ENCODE assay signal across 24 mouse cellular contexts in the genomic region with DNA sequence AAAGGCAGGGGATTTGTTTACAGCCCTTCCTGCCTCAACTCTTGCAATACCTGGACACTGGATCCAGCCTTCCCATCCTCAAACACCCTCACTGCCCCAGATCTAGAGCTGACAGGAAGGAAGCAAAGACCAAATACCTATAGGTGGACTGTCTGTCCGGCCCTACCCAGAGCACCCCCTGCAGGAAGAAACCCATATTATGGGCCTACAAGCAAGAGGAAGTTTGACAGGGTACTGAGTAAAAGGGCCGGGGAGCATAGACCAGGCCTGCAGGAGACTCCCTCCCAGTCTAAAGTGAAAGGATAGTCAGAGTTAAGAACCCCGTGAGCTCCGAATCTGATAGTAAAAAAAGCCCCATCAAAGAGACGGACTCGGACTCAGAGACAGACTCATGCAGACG. TPM values are rescaled to one million over a fixed set of nuclear protein-coding genes. Genes with fewer than 3 reads are reported as not detected.
DNase-seq lines count a peak whose midpoint lies in the region; ATAC-seq and TF ChIP-seq lines count a peak whose summit lies in the region.
"Had no signal": no experiment of that assay in that cellular context is flagged by ENCODE, and none has a peak within 500 bp of the region (broad histone marks: within the 10 kb centered on the region; RNA-seq: fewer than 3 reads in every experiment).

No protein-coding gene starts in this region.

- peak; percentile 54 for ATAC-seq in granulocyte monocyte progenitor cell, adult 5-6 weeks (replicated peaks; ENCODE audit: poor library complexity, severe bottlenecking)
- ATAC-seq in activated CD4-positive, CD25-positive, alpha-beta regulatory T cell, adult 4 months, result no peak
- no peak for ATAC-seq in forebrain, embryonic 15.5 days (replicated peaks)
- ATAC-seq: CD4-positive, CD25-positive, alpha-beta regulatory T cell, adult 4 months; forebrain, embryonic 16.5 days had no signal

- no peak overlapping the region for H3K27ac ChIP-seq in layer of hippocampus, adult 2 months
- H3K27ac ChIP-seq in forebrain, embryonic 15.5 days (replicated peaks), result no peak overlapping the region
- H3K27ac ChIP-seq: limb, embryonic 15.5 days; midbrain, embryonic 12.5 days had no signal

- H3K9ac ChIP-seq in forebrain, embryonic 15.5 days (replicated peaks), result no peak overlapping the region
- H3K9ac ChIP-seq: heart, embryonic 12.5 days; limb, embryonic 15.5 days; midbrain, embryonic 12.5 days had no signal

- no peaks in the 10 kb centered on the region for H3K9me3 ChIP-seq in forebrain, embryonic 15.5 days
- H3K9me3 ChIP-seq: heart, embryonic 12.5 days; limb, embryonic 15.5 days; midbrain, embryonic 12.5 days had no signal

- TF ChIP-seq CTCF in layer of hippocampus, adult 2 months (conservative IDR thresholded peaks at IDR 0.05), result peak; percentile 33

- H3K4me3 ChIP-seq in layer of hippocampus, adult 2 months, result no peak overlapping the region
- no peak overlapping the region for H3K4me3 ChIP-seq in forebrain, embryonic 15.5 days
- H3K4me3 ChIP-seq: erythroblast, embryonic 14.5 days; heart, embryonic 12.5 days; limb, embryonic 15.5 days; midbrain, embryonic 12.5 days; myocyte had no signal

- no peaks in the 10 kb centered on the region for H3K36me3 ChIP-seq in splenic B cell, adult 2 months (ENCODE audit: control insufficient read depth, insufficient read depth, low read length, poor library complexity, severe bottlenecking)
- no peaks in the 10 kb centered on the region for H3K36me3 ChIP-seq in forebrain, embryonic 15.5 days
- H3K36me3 ChIP-seq: heart, embryonic 12.5 days; limb, embryonic 15.5 days; midbrain, embryonic 12.5 days had no signal

- H3K27me3 ChIP-seq in splenic B cell, adult 2 months (ENCODE audit: control insufficient read depth, insufficient read depth, low read length, poor library complexity, severe bottlenecking), result no peaks in the 10 kb centered on the region
- H3K27me3 ChIP-seq in forebrain, embryonic 15.5 days, result no peaks in the 10 kb centered on the region

- WGBS in forebrain, embryonic 15.5 days, result 75% methylated on average over 7 of the region's 7 CpGs

- H3K4me1 ChIP-seq in forebrain, embryonic 15.5 days, result peaks cover 4% of the 10 kb centered on the region; the same call in 1 of the 2 replicates
- H3K4me1 ChIP-seq: midbrain, embryonic 12.5 days had no signal

- DNase-seq in layer of hippocampus, adult 2 months (ENCODE audit: low spot score in 2 of 2), result no peak
- DNase-seq in layer of hippocampus, adult 11-12 months (ENCODE audit: low spot score), result no peak
- DNase-seq in thymus, postnatal 25 days, result peak; percentile 33
- DNase-seq in thymus, adult 18-20 months, result no peak
- DNase-seq in splenic B cell, adult 2 months (ENCODE audit: low read depth, low spot score), result peak; percentile 63
- DNase-seq: cerebellum, adult 11-12 months; cerebellum, postnatal 25 days; gastrocnemius, postnatal 10 days; kidney, adult 8-10 months; kidney, postnatal 25 days; layer of hippocampus, postnatal 36 days; retina, postnatal 1 day; thymus, postnatal 36 days had no signal

- no peak overlapping the region for H3K4me2 ChIP-seq in forebrain, embryonic 15.5 days (replicated peaks)
- H3K4me2 ChIP-seq: heart, embryonic 12.5 days; limb, embryonic 15.5 days; midbrain, embryonic 12.5 days had no signal

RNA-seq across cellular contexts. Expression of gene Lgr6, which starts 10.4 kb away (rescaled TPM):
- total RNA-seq in layer of hippocampus, adult 2 months (2021), result 1 to 10 TPM; 2.4 TPM
- total RNA-seq in granulocyte monocyte progenitor cell, adult 5-6 weeks (2014; fragmentation: Nextera tagmentation), result not detected in 2 replicates
- total RNA-seq in granulocyte monocyte progenitor cell, adult 5-6 weeks (2017), result 0.04 TPM in 1 of 2 replicates, not detected in the other
- not detected for polyA plus RNA-seq in activated CD4-positive, CD25-positive, alpha-beta regulatory T cell, adult 4 months (2017; shearing (Covaris generic))
- 0.41 and 0.61 TPM in 2 replicates for polyA plus RNA-seq in forebrain, embryonic 15.5 days (2015; fragmentation: Nextera tagmentation; extraction: Ambion mirVana)
- total RNA-seq: hematopoietic stem cell, adult 5-6 weeks had no signal
- polyA plus RNA-seq: erythroblast, embryonic 14.5 days had no signal

RNA-seq across cellular contexts. Expression of gene Ptpn7, which starts 37.8 kb away (rescaled TPM):
- total RNA-seq in layer of hippocampus, adult 2 months (2021), result not detected
- 133 and 146 TPM in 2 replicates for total RNA-seq in granulocyte monocyte progenitor cell, adult 5-6 weeks (2014; fragmentation: Nextera tagmentation)
- 101 and 112 TPM in 2 replicates for total RNA-seq in granulocyte monocyte progenitor cell, adult 5-6 weeks (2017)
- 100 to 1,000 TPM; 155 to 193 TPM for polyA plus RNA-seq in activated CD4-positive, CD25-positive, alpha-beta regulatory T cell, adult 4 months (2017; shearing (Covaris generic))
- polyA plus RNA-seq in forebrain, embryonic 15.5 days (2015; fragmentation: Nextera tagmentation; extraction: Ambion mirVana), result 0.23 and 0.24 TPM in 2 replicates
- total RNA-seq: layer of hippocampus, postnatal 36 days had no signal

RNA-seq across cellular contexts. Expression of gene Arl8a, which starts 51.9 kb away (rescaled TPM):
- total RNA-seq in layer of hippocampus, adult 2 months (2021), result 100 to 1,000 TPM; 247 to 258 TPM
- total RNA-seq in granulocyte monocyte progenitor cell, adult 5-6 weeks (2014; fragmentation: Nextera tagmentation), result 35.6 and 48.5 TPM in 2 replicates
- 18.3 and 20.3 TPM in 2 replicates for total RNA-seq in granulocyte monocyte progenitor cell, adult 5-6 weeks (2017)
- 10 to 100 TPM; 10.3 to 10.6 TPM for polyA plus RNA-seq in activated CD4-positive, CD25-positive, alpha-beta regulatory T cell, adult 4 months (2017; shearing (Covaris generic))
- polyA plus RNA-seq in forebrain, embryonic 15.5 days (2015; fragmentation: Nextera tagmentation; extraction: Ambion mirVana), result 301 and 307 TPM in 2 replicates

Comparison
In these comparisons a context has a peak if more than half of its experiments do, and no peak if none do; other contexts are left out.
1. DNase-seq: peak in thymus, postnatal 25 days (single experiment) and splenic B cell, adult 2 months (single experiment); none in layer of hippocampus, adult 2 months (0 of 2), layer of hippocampus, adult 11-12 months (single experiment) and thymus, adult 18-20 months (0 of 2).
2. RNA of gene Ptpn7, which starts 37.8 kb away (total RNA-seq): 101 to 146 TPM in granulocyte monocyte progenitor cell, adult 5-6 weeks; not detected in layer of hippocampus, adult 2 months; every median in the first group is over 10 times any median in the second.
3. RNA of gene Arl8a, which starts 51.9 kb away (total RNA-seq): 247 to 258 TPM in layer of hippocampus, adult 2 months; 18.3 to 48.5 TPM in granulocyte monocyte progenitor cell, adult 5-6 weeks; every median in the first group is over 4 times any median in the second.